Mouse (Mus musculus) frontal cortex, postnatal 25 days (tissue): ENCODE results near the gene Hist2h2be.
"Not testable (repeated sequence)": the region's sequence is repeated elsewhere in the genome, so short reads cannot be mapped to it uniquely, and the experiment has no call there.

Experiments used
- DNase-seq, 2 experiments: peaks; one replicate each; pipeline ENCODE4 v3.0.0; 2022; ENCODE audit warnings: low spot score in 2 of 2

Gene Hist2h2be

GRCm38 (mm10) chr3:96198601-96199251, 22.2 kb upstream of the Hist2h2be start:
- DNase-seq = not testable (repeated sequence)

GRCm38 (mm10) chr3:96199731-96200130, 21.2 kb upstream of the Hist2h2be start:
- no peak for DNase-seq

GRCm38 (mm10) chr3:96207819-96208218, 13.1 kb upstream of the Hist2h2be start:
- DNase-seq = no peak

DNA sequence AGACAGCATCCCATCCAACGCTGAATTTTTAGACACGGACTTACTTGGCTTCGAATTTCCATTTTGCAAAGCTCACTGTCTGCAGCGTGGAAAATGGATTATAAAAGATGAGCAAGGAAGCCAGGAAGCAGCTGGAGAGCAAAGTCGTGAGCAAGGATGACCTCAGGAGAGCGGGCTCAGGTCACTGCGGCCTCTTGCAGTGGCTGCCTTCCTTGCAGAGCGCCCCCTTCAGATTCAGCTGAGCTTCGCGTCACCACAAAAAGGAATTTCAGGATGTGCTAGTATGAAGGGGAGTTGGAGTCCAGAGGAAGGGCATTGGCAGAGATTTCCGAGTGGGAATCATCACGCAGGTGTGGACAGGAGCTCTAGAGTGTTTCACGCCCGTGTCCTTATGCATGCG, 11.7 kb upstream of the Hist2h2be start:
- no peak for DNase-seq

- no peak for DNase-seq
Measured at GRCm38 (mm10) chr3:96219191-96219641, 1.7 kb upstream of the Hist2h2be start.

GRCm38 (mm10) chr3:96219661-96220130, 1.2 kb upstream of the Hist2h2be start, which contains the start of the genes Bola1 and Hist2h2ab:
Gene Bola1, minus strand, starts transcription at chr3:96219709.
Gene Hist2h2ab, plus strand, starts transcription at chr3:96219865.
- peak; percentile 66 to 67 for DNase-seq

GRCm38 (mm10) chr3:96220131-96220764, 671 bp upstream of the Hist2h2be start:
- DNase-seq = not testable (repeated sequence)

DNA sequence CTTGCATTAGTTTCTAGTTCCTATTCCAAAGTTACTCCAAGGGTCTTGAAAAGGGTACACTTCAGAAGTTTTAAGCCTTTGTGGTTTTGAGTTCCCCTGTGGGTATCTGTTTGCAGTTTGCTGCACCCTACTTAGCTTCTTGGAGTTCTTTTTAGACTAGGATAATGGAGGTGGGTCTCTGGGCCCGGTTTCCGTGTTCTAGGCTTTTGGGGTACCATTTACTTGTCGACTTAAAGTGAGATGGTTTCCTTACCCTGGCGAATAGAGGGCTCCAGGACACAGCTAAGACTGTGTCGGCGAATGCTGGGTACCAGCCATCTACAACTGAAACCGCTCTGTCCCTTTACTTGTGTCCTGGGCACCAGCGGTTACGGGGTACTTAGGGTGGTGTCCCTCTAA, 720 bp downstream of the Hist2h2be start:
- DNase-seq = no peak

GRCm38 (mm10) chr3:96222774-96223173, 1.9 kb downstream of the Hist2h2be start:
- DNase-seq = no peak

- no peak for DNase-seq
Measured at GRCm38 (mm10) chr3:96225421-96225820, 4.5 kb downstream of the Hist2h2be start.

DNA sequence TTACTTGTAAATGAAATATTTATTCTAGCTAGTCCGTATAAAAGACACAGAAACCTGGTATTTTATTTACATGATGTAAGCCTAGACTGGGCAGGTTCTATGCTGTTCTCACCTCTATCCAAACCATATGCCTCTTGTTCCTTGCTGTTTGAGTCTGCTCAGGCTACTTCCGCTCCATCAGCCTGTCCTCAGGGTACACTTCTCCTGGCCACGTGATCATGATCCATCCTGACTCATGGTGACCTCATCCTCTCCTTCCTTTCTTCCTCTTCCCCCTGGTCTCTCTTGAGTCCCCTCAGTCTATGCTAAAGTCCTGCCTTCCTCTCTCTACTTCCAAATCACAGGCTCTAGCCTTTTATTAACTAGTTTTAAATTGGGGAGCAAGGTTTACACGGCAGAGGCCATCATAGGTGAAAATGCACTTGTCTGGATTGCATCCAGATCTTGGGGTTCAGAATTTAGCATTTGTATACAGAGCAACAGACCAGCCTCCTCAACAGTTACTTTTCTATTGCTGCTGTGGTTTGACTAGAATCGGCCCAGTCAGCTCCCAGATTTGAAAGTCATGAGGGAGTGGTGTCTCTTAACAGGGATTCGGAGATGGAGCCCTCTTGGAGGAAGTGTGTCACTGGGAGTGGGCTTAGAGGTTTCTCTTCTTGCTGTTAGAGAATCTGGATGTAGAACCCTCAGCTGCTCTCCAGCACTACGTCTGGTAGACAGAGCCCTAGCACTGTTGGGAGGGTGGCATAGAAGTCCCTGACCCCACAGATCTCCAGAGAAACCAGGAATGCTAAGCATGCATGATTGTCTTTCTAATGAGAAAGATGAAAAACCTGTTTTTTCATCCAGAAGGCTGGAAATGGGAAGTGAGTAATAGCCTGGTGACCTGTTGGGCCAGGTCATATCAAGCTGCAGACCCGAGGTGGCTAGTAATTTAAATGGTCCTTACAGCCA, 6.1 kb downstream of the Hist2h2be start:
- no peak for DNase-seq

DNA sequence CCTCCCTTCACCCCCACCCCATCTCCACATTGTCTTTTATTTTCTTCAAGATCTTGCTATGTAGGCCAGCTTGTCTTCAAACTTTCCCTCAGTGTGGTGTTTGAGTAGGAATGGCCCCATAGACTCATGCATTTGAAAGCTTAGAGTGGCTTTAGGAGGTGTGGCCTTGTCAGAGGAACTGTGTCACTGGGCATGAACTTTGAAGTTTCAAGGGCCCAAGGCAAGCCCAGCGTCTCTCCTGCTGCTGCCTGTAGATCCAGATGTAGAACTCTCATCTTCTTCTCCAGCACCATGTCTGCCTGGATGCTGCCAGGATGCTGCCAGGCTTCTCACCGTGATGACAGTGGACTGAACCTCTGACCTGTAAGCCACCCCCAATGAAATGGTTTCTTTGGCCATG, 7.9 kb downstream of the Hist2h2be start:
- no peak for DNase-seq

DNA sequence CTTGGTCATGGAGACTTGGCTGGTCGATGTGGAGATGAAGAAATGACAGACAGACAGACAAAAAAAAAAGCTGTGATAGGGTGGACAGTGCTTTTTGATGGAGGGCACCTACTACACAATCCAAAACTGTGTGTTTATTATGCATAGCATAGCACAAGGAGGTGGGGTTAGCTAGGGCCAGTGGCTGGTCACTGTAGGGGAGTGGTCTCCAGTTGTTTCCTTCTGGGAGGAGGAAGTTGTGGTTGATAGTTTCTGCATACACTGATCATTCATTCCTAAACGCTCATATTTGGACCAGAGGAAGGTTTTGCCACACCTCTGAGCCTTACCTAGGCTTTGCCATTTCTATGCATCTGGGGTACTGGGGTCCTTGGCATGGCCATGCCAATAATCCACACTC, 9.5 kb downstream of the Hist2h2be start:
- DNase-seq = no peak

GRCm38 (mm10) chr3:96230910-96231757, 10.2 kb downstream of the Hist2h2be start:
- DNase-seq = no peak

- DNase-seq = no peak
Measured at GRCm38 (mm10) chr3:96231758-96232120, 10.8 kb downstream of the Hist2h2be start.

GRCm38 (mm10) chr3:96234914-96235313, 14.0 kb downstream of the Hist2h2be start:
- DNase-seq = no peak

- no peak for DNase-seq
Measured at GRCm38 (mm10) chr3:96235836-96236235, 14.9 kb downstream of the Hist2h2be start.

DNA sequence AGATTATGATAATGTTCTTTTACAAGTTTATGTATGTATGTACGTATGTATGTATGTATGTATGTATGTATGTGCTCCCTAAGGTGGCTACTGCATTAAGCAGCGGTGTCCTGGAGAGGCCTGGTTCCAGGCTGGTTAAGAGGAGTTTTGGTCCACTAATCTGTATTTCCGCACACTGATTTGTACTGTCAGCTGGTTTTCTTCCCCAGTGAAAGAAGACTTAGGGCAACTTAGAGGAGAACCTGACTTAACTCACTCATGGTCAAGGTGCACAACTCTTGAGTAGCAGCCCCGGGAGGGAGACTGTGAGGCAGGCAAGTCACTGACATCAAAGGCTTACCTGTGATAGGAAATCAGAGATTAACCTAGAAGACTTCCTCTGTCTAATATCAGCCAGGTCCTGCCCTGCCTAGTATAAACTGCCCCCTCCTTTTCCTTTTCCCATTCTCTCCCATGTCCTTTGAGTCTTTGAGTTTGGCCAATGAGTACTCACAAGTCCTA, 16.0 kb downstream of the Hist2h2be start:
- no peak for DNase-seq

GRCm38 (mm10) chr3:96237335-96237903, 16.5 kb downstream of the Hist2h2be start:
- DNase-seq = no peak

DNA sequence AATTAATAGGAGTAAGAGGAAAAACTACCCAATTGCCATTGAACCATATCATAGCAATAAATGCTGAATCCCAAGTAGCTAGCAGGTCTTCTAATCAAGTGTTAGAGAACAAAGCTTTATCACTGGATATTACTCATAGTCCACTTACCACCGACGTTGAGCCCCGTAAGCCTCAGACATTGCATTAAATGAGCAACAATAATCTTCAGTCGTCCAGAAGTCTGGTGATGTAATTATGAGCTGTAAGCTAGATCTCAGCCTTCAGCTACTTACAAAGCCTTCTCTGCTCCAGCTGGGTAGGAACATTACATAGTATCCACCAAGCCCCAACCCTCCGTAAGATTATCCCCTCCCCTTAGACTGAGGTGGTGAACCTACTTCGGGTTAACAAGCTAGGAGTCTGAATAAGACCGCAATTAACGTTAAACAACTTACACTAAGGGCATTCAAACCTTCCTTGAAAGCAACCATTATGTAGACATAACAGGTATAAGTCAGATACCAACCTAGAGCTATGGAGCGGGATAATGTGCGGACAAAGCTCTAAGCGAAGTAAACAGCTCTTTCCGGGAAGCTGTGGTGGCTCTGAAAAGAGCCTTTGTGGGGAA, 17.1 kb downstream of the Hist2h2be start:
- no peak for DNase-seq
